Mouse (Mus musculus): ENCODE results near the gene Wdr90. TPM values are rescaled to one million over a fixed set of nuclear protein-coding genes. Genes with fewer than 3 reads are reported as not detected.

The Wdr90 gene
- polyA plus RNA-seq, 1 experiment from 2014 or later = 34.1 TPM

GRCm38 (mm10) chr17:25825311-25825710, 36.0 kb downstream of the Wdr90 start:
- Histone ChIP-seq H3K27ac (ENCODE audit: low read depth) (no peak overlapping the region), H3K4me3 (ENCODE audit: low read depth, low read length) (no peak overlapping the region), H3K36me3 (ENCODE audit: insufficient read depth) (peaks cover 39% of the 10 kb centered on the region), H3K4me2 (peak overlapping the region; percentile 98; the same call in 1 of the 2 replicates), H3K9ac (no peak overlapping the region), H3K27me3 (ENCODE audit: insufficient read depth, low read length) (peaks cover 2% of the 10 kb centered on the region), H3K9me3 (ENCODE audit: low read depth, low read length) (no peaks in the 10 kb centered on the region), H3K4me1 (ENCODE audit: insufficient read depth) (peaks cover 22% of the 10 kb centered on the region)
- DNase-seq (no peak), ATAC-seq (ENCODE audit: insufficient read depth) (no peak)
- no peak for TF ChIP-seq CTCF (IDR thresholded peaks at IDR 0.05; ENCODE audit: low read depth)
- 80% methylated on average over 6 of the region's 6 CpGs for WGBS

GRCm38 (mm10) chr17:25824362-25825142, 36.7 kb downstream of the Wdr90 start:
- 67% methylated on average over 17 of the region's 17 CpGs for WGBS
- peaks cover 9% of the 10 kb centered on the region for H3K27me3 ChIP-seq (ENCODE audit: insufficient read depth, low read length)

GRCm38 (mm10) chr17:25823452-25823851, 37.8 kb downstream of the Wdr90 start, which contains the start of gene Wdr24:
TSS of gene Wdr24 (plus strand) at chr17:25823627.
- TF ChIP-seq CTCF (IDR thresholded peaks at IDR 0.05; ENCODE audit: low read depth) = no peak
- Histone ChIP-seq H3K4me2 (peak within 1 kb of the TSS; percentile 98), H3K9ac (peak within 1 kb of the TSS; percentile 74), H3K36me3 (ENCODE audit: insufficient read depth) (peaks cover 30% of the 10 kb centered on the region), H3K27ac (ENCODE audit: low read depth) (peak within 1 kb of the TSS; percentile 63), H3K9me3 (ENCODE audit: low read depth, low read length) (no peaks in the 10 kb centered on the region), H3K4me1 (ENCODE audit: insufficient read depth) (peaks cover 16% of the 10 kb centered on the region), H3K27me3 (ENCODE audit: insufficient read depth, low read length) (peaks cover 20% of the 10 kb centered on the region), H3K4me3 (ENCODE audit: low read depth, low read length) (peak within 1 kb of the TSS; percentile 67)
- peak; percentile 74 for ATAC-seq (ENCODE audit: insufficient read depth)
- WGBS = under 1% methylated on average over 18 of the region's 18 CpGs
- peak; percentile 96 for DNase-seq

More at GRCm38 (mm10) chr17:25824362-25825142, 36.7 kb downstream of the Wdr90 start:
- H3K4me3 ChIP-seq (ENCODE audit: low read depth, low read length) = peak overlapping the region; percentile 67
- peaks cover 32% of the 10 kb centered on the region for H3K36me3 ChIP-seq (ENCODE audit: insufficient read depth)
- no peak overlapping the region for H3K27ac ChIP-seq (ENCODE audit: low read depth)
- ATAC-seq (ENCODE audit: insufficient read depth) (no peak), DNase-seq (no peak)
- H3K4me2 ChIP-seq = peak overlapping the region; percentile 98
- H3K9me3 ChIP-seq (ENCODE audit: low read depth, low read length) = no peaks in the 10 kb centered on the region
- peaks cover 18% of the 10 kb centered on the region for H3K4me1 ChIP-seq (ENCODE audit: insufficient read depth)
- no peak for TF ChIP-seq CTCF (IDR thresholded peaks at IDR 0.05; ENCODE audit: low read depth)
- peak overlapping the region; percentile 74 for H3K9ac ChIP-seq

GRCm38 (mm10) chr17:25818851-25819780, 42.2 kb downstream of the Wdr90 start:
- Histone ChIP-seq H3K4me2 (peak overlapping the region; percentile 27; the same call in 1 of the 2 replicates), H3K4me3 (ENCODE audit: low read depth, low read length) (no peak overlapping the region; the same call in 1 of the 2 replicates), H3K36me3 (ENCODE audit: insufficient read depth) (no peaks in the 10 kb centered on the region), H3K9me3 (ENCODE audit: low read depth, low read length) (no peaks in the 10 kb centered on the region), H3K27me3 (ENCODE audit: insufficient read depth, low read length) (peaks cover 28% of the 10 kb centered on the region), H3K4me1 (ENCODE audit: insufficient read depth) (peaks cover 4% of the 10 kb centered on the region), H3K27ac (ENCODE audit: low read depth) (no peak overlapping the region), H3K9ac (peak overlapping the region; percentile 3; the same call in 1 of the 2 replicates)
- WGBS = 7% methylated on average over 46 of the region's 46 CpGs
- no peak for TF ChIP-seq CTCF (IDR thresholded peaks at IDR 0.05; ENCODE audit: low read depth)
- DNase-seq = no peak
- no peak for ATAC-seq (ENCODE audit: insufficient read depth)

GRCm38 (mm10) chr17:25817662-25818061, 43.6 kb downstream of the Wdr90 start:
- Histone ChIP-seq H3K4me3 (ENCODE audit: low read depth, low read length) (no peak overlapping the region), H3K4me1 (ENCODE audit: insufficient read depth) (no peaks in the 10 kb centered on the region), H3K36me3 (ENCODE audit: insufficient read depth) (no peaks in the 10 kb centered on the region), H3K4me2 (no peak overlapping the region), H3K9ac (no peak overlapping the region), H3K9me3 (ENCODE audit: low read depth, low read length) (no peaks in the 10 kb centered on the region), H3K27me3 (ENCODE audit: insufficient read depth, low read length) (peaks cover 31% of the 10 kb centered on the region), H3K27ac (ENCODE audit: low read depth) (no peak overlapping the region)
- WGBS = 73% methylated on average over 11 of the region's 11 CpGs
- no peak for ATAC-seq (ENCODE audit: insufficient read depth)
- no peak for TF ChIP-seq CTCF (IDR thresholded peaks at IDR 0.05; ENCODE audit: low read depth)
- no peak for DNase-seq

GRCm38 (mm10) chr17:25813471-25813870, 47.8 kb downstream of the Wdr90 start:
- no peak overlapping the region for H3K27ac ChIP-seq (ENCODE audit: low read depth)
- DNase-seq (peak; percentile 96), ATAC-seq (ENCODE audit: insufficient read depth) (peak; percentile 64)
- no peaks in the 10 kb centered on the region for H3K4me1 ChIP-seq (ENCODE audit: insufficient read depth)
- H3K4me3 ChIP-seq (ENCODE audit: low read depth, low read length) = no peak overlapping the region
- H3K9me3 ChIP-seq (ENCODE audit: low read depth, low read length) = no peaks in the 10 kb centered on the region
- 2% methylated on average over 20 of the region's 20 CpGs for WGBS
- TF ChIP-seq CTCF (IDR thresholded peaks at IDR 0.05; ENCODE audit: low read depth) = peak; percentile 78
- H3K27me3 ChIP-seq (ENCODE audit: insufficient read depth, low read length) = peaks cover 49% of the 10 kb centered on the region
- no peak overlapping the region for H3K9ac ChIP-seq
- H3K4me2 ChIP-seq = no peak overlapping the region
- no peaks in the 10 kb centered on the region for H3K36me3 ChIP-seq (ENCODE audit: insufficient read depth)

All from lung, embryonic 14.5 days (tissue).